Mouse (Mus musculus) ovary, postnatal 10 days (tissue): ENCODE data around the gene Tgif2lx2.
"Not testable (repeated sequence)": the region's sequence is repeated elsewhere in the genome, so short reads cannot be mapped to it uniquely, and the experiment has no call there.

Experiments used
- DNase-seq: peaks from one replicate; pipeline ENCODE4 v3.0.0; 2022; ENCODE audit warnings: low spot score

Tgif2lx2 gene

GRCm38 (mm10) chrX:118426927-118427326, at the start of gene Tgif2lx2:
TSS of gene Tgif2lx2 (plus strand) at chrX:118427227.
- not testable (repeated sequence) for DNase-seq
